Comparison of ENCODE assay signal across 14 mouse cellular contexts in genomic region chr9:60841393-60841792, GRCm38 (mm10). TPM values are rescaled to one million over a fixed set of nuclear protein-coding genes. Genes with fewer than 3 reads are reported as not detected.
A peak's percentile ranks its signal among the peaks of the same experiment; 100 is the strongest.
DNase-seq lines count a peak whose midpoint lies in the region; TF ChIP-seq lines count a peak whose summit lies in the region.
"Had no signal": no experiment of that assay in that cellular context is flagged by ENCODE, and none has a peak within 500 bp of the region (broad histone marks: within the 10 kb centered on the region; RNA-seq: fewer than 3 reads in every experiment).

No protein-coding gene starts in this region.

- H3K27ac ChIP-seq in gastrocnemius, adult 2 months, result peak overlapping the region; percentile 97
- peak overlapping the region; percentile 54 for H3K27ac ChIP-seq in kidney, adult 2 months (ENCODE audit: insufficient read depth, low read depth, low read length)
- peak overlapping the region; percentile 42; the same call in 1 of the 2 replicates for H3K27ac ChIP-seq in cortical plate, adult 2 months (ENCODE audit: insufficient read depth, low read length)
- H3K27ac ChIP-seq: limb, embryonic 12.5 days had no signal

- intact Hi-C loops in gastrocnemius, adult 2 months (cut with DNase I), result no loop called here

- WGBS in kidney, adult 2 months, result 27% methylated on average over 5 of the region's 5 CpGs

- DNase-seq in gastrocnemius, adult 2 months, result no peak
- no peak for DNase-seq in gastrocnemius, adult 8-10 months (ENCODE audit: low spot score in 2 of 2)
- DNase-seq in kidney, adult 2 months, result peak; percentile 49
- no peak for DNase-seq in kidney, adult 9 months
- DNase-seq in kidney, postnatal 14 days, result peak; percentile 36
- DNase-seq in thymus, postnatal 14 days, result no peak
- no peak for DNase-seq in cerebellum, adult 8-10 months
- DNase-seq: cerebellum, postnatal 10 days; lung, adult 18-20 months; right cerebral cortex, adult 18-20 months; thymus, postnatal 36 days had no signal

- H3K36me3 ChIP-seq in kidney, adult 2 months (ENCODE audit: control insufficient read depth, insufficient read depth, low read length), result no peaks in the 10 kb centered on the region

- no peak for TF ChIP-seq CTCF in gastrocnemius, adult 2 months (IDR thresholded peaks at IDR 0.05)
- no peak for TF ChIP-seq CTCF in kidney, adult 2 months (conservative IDR thresholded peaks at IDR 0.05; ENCODE audit: insufficient read depth, insufficient read length, low read depth, low read length)
- TF ChIP-seq CTCF in cortical plate, adult 2 months (IDR thresholded peaks at IDR 0.05; ENCODE audit: extremely low read depth, insufficient read depth, low read length), result no peak

- H3K27me3 ChIP-seq in kidney, adult 2 months (replicated peaks; ENCODE audit: control insufficient read depth, insufficient read depth, low read length), result no peaks in the 10 kb centered on the region
- H3K27me3 ChIP-seq: limb, embryonic 12.5 days had no signal

- no peak for TF ChIP-seq POLR2A in kidney, adult 2 months (IDR thresholded peaks at IDR 0.05; ENCODE audit: low read depth, low read length)
- no peak for TF ChIP-seq POLR2A in cortical plate, adult 2 months (IDR thresholded peaks at IDR 0.05; ENCODE audit: extremely low read depth, insufficient read depth, low read length)

- peaks cover 19% of the 10 kb centered on the region; the same call in 1 of the 2 replicates for H3K4me1 ChIP-seq in kidney, adult 2 months (ENCODE audit: control insufficient read depth, insufficient read depth, low read length)
- no peaks in the 10 kb centered on the region for H3K4me1 ChIP-seq in cortical plate, adult 2 months (ENCODE audit: control insufficient read depth, insufficient read depth, low read length)

- H3K4me3 ChIP-seq in gastrocnemius, adult 2 months, result peak overlapping the region; percentile 79
- no peak overlapping the region; the same call in 1 of the 2 replicates for H3K4me3 ChIP-seq in kidney, adult 2 months (ENCODE audit: insufficient read depth, low read depth, low read length)
- no peak overlapping the region for H3K4me3 ChIP-seq in cortical plate, adult 2 months (ENCODE audit: insufficient read depth, low read length)
- H3K4me3 ChIP-seq: limb, embryonic 12.5 days had no signal

RNA-seq across cellular contexts. Expression of gene Uaca, which starts 47.1 kb away (rescaled TPM):
- 100 to 1,000 TPM; 119 to 145 TPM for total RNA-seq in gastrocnemius, adult 2 months (2021)
- total RNA-seq in gastrocnemius, adult 8-10 months (2022), result 100 to 1,000 TPM; 122 to 163 (median 140) TPM
- polyA plus RNA-seq in kidney, adult 2 months (2012; rRNA removed), result 13.5 and 16.4 TPM in 2 replicates
- polyA plus RNA-seq in cortical plate, adult 2 months (2012; rRNA removed), result 7.9 and 9.0 TPM in 2 replicates
- polyA plus RNA-seq: activated CD4-positive, CD25-positive, alpha-beta regulatory T cell, adult 4 months had no signal

Comparison
In these comparisons a context has a peak if more than half of its experiments do, and no peak if none do; other contexts are left out.
1. DNase-seq: peak in kidney, adult 2 months (single experiment) and kidney, postnatal 14 days (single experiment); none in gastrocnemius, adult 2 months (single experiment), gastrocnemius, adult 8-10 months (0 of 2), kidney, adult 9 months (single experiment), thymus, postnatal 14 days (single experiment) and cerebellum, adult 8-10 months (single experiment).
2. H3K27ac ChIP-seq: peak in every context shown above with its lines; median percentile 97 in gastrocnemius, adult 2 months; 54 in kidney, adult 2 months; 42 in cortical plate, adult 2 months.